Mouse (Mus musculus) T-helper 1 cell (primary cell): Measurements from ENCODE around the gene Gm26992.

Source experiments
- in situ Hi-C: fragments of 300-600 bp; cut with MboI, MseI; formaldehyde crosslinking; loops from one replicate; pipeline ENCODE4 v1.15.1; 2025; ENCODE audit warnings: high pct_unique_total_duplicates

Gm26992 gene

GRCm38 (mm10) chrX:103421710-103422109 is at the start of gene Gm26992:
TSS of gene Gm26992 (plus strand) at chrX:103422010.
- in situ Hi-C loops: no loop called here

- in situ Hi-C loops: no loop called here
Observed at GRCm38 (mm10) chrX:103374250-103374649, 47.6 kb upstream of the Gm26992 start.

GRCm38 (mm10) chrX:103384528-103384927 is 37.3 kb upstream of the Gm26992 start:
- in situ Hi-C loops: no loop called here

- in situ Hi-C loops: no loop called here
Observed at GRCm38 (mm10) chrX:103388131-103388530, 33.7 kb upstream of the Gm26992 start.

GRCm38 (mm10) chrX:103393841-103394240 is 28.0 kb upstream of the Gm26992 start:
- in situ Hi-C loops: loop anchor here (5.0 kb wide), 1 partner anchor 53 kb away; no protein-coding TSS in a partner anchor

GRCm38 (mm10) chrX:103405021-103405420 is 16.8 kb upstream of the Gm26992 start:
- in situ Hi-C loops: no loop called here

- in situ Hi-C loops: no loop called here
Observed at GRCm38 (mm10) chrX:103414167-103414566, 7.6 kb upstream of the Gm26992 start, which contains the start of gene Tsx. TSS of gene Tsx (plus strand) at chrX:103414467.

GRCm38 (mm10) chrX:103427677-103428076 is 5.9 kb downstream of the Gm26992 start:
- in situ Hi-C loops: loop anchor here (25.0 kb wide), 1 partner anchor 940 kb away; no protein-coding TSS in a partner anchor

- in situ Hi-C loops: loop anchor here (25.0 kb wide), 1 partner anchor 945 kb away; no protein-coding TSS in a partner anchor
Observed at GRCm38 (mm10) chrX:103432293-103432692, 10.5 kb downstream of the Gm26992 start.

- in situ Hi-C loops: loop anchor here (5.0 to 25.0 kb wide), 2 partner anchors 951 to 1181 kb away; no protein-coding TSS in a partner anchor
Observed at GRCm38 (mm10) chrX:103438023-103438422, 16.2 kb downstream of the Gm26992 start.

GRCm38 (mm10) chrX:103440803-103441202 is 19.0 kb downstream of the Gm26992 start:
- in situ Hi-C loops: loop anchor here (5.0 to 25.0 kb wide), 2 partner anchors 179 to 954 kb away; no protein-coding TSS in a partner anchor

- in situ Hi-C loops: loop anchor here (5.0 to 25.0 kb wide), 2 partner anchors 181 to 956 kb away; no protein-coding TSS in a partner anchor
Observed at GRCm38 (mm10) chrX:103443755-103444154, 21.9 kb downstream of the Gm26992 start.

GRCm38 (mm10) chrX:103447539-103448169 is 25.8 kb downstream of the Gm26992 start:
- in situ Hi-C loops: loop anchor here (5.0 to 25.0 kb wide), 2 partner anchors 55 to 960 kb away; no protein-coding TSS in a partner anchor

- in situ Hi-C loops: loop anchor here (5.0 to 25.0 kb wide), 2 partner anchors 56 to 961 kb away; no protein-coding TSS in a partner anchor
Observed at GRCm38 (mm10) chrX:103448429-103448828, 26.6 kb downstream of the Gm26992 start.

GRCm38 (mm10) chrX:103448943-103449722 is 27.3 kb downstream of the Gm26992 start:
- in situ Hi-C loops: loop anchor here (5.0 to 25.0 kb wide), 2 partner anchors 57 to 962 kb away; no protein-coding TSS in a partner anchor

- in situ Hi-C loops: no loop called here
Observed at GRCm38 (mm10) chrX:103452815-103453214, 31.0 kb downstream of the Gm26992 start.

- in situ Hi-C loops: no loop called here
Observed at GRCm38 (mm10) chrX:103460056-103460455, 38.2 kb downstream of the Gm26992 start.

GRCm38 (mm10) chrX:103468998-103469397 is 47.2 kb downstream of the Gm26992 start:
- in situ Hi-C loops: no loop called here

- in situ Hi-C loops: no loop called here
Observed at GRCm38 (mm10) chrX:103472346-103472745, 50.5 kb downstream of the Gm26992 start.

- in situ Hi-C loops: no loop called here
Observed at GRCm38 (mm10) chrX:103477507-103477906, 55.7 kb downstream of the Gm26992 start.

GRCm38 (mm10) chrX:103481243-103482096 is 59.7 kb downstream of the Gm26992 start:
- in situ Hi-C loops: loop anchor here (5.0 to 10.0 kb wide), 2 partner anchors 141 to 363 kb away; no protein-coding TSS in a partner anchor
